Mouse (Mus musculus): Measurements from ENCODE around the gene Gm13178.

Gene Gm13178

GRCm38 (mm10) chr4:144721304-144721703, at the start of gene Gm13178:
Gene Gm13178, minus strand, starts transcription at chr4:144721404.
- no peak for DNase-seq (ENCODE audit: low spot score)

GRCm38 (mm10) chr4:144765722-144766121, 44.5 kb upstream of the Gm13178 start:
- no peak for DNase-seq (ENCODE audit: low spot score)

GRCm38 (mm10) chr4:144749139-144749538, 27.9 kb upstream of the Gm13178 start:
- DNase-seq (ENCODE audit: low spot score): no peak

- DNase-seq (ENCODE audit: low spot score): no peak
These were observed 1.5 kb downstream of the Gm13178 start for GRCm38 (mm10) chr4:144719691-144720090.

- DNase-seq (ENCODE audit: low spot score): no peak
These were observed 2.9 kb downstream of the Gm13178 start for GRCm38 (mm10) chr4:144718288-144718687.

- no peak for DNase-seq (ENCODE audit: low spot score)
These were observed 34.9 kb downstream of the Gm13178 start, which contains the start of gene Gm436 for GRCm38 (mm10) chr4:144686268-144686667. Gene Gm436, minus strand, starts transcription at chr4:144686368.

Data from c-Kit-positive CD71-positive TER-119-positive erythroid progenitor cells, embryonic 14.5 days (primary cell).